Mouse (Mus musculus) hindbrain, embryonic 15.5 days (tissue): ENCODE results near the gene Nfia. TPM values are rescaled to one million over a fixed set of nuclear protein-coding genes. Genes with fewer than 3 reads are reported as not detected.

Experiments
- ATAC-seq: fragments of 200-750 bp; cut with Nextera tagmentation; 2 replicates; pipeline ENCODE4 v1.8.0; 2017; ENCODE audit warnings: low read depth, moderate number of reproducible peaks, moderate TSS enrichment; ENCODE audit not compliant: low FRiP score
- H3K27ac ChIP-seq: fragments of 300-500 bp; sonication (generic); replicated peaks from 2 replicates; pipeline ENCODE4 v1.5.1; 2015; ENCODE audit warnings: mild to moderate bottlenecking, inconsistent platforms
- H3K27me3 ChIP-seq: fragments of 300-500 bp; sonication (generic); 2 replicates; pipeline ENCODE4 v1.6.1; 2015; ENCODE audit warnings: control low read depth, inconsistent platforms
- H3K36me3 ChIP-seq: fragments of 300-500 bp; sonication (generic); 2 replicates; pipeline ENCODE4 v1.6.1; 2015; ENCODE audit warnings: control low read depth, inconsistent platforms
- H3K4me1 ChIP-seq: fragments of 300-500 bp; sonication (generic); replicated peaks from 2 replicates; pipeline ENCODE4 v1.6.1; 2015; ENCODE audit warnings: control low read depth, inconsistent platforms
- H3K4me2 ChIP-seq: fragments of 300-500 bp; sonication (generic); 2 replicates; pipeline ENCODE4 v1.6.1; 2015; ENCODE audit warnings: moderate library complexity, mild to moderate bottlenecking, inconsistent platforms
- H3K4me3 ChIP-seq: fragments of 300-500 bp; sonication (generic); 2 replicates; pipeline ENCODE4 v1.5.1; 2015; ENCODE audit warnings: mild to moderate bottlenecking, inconsistent platforms
- H3K9ac ChIP-seq: fragments of 300-500 bp; sonication (generic); 2 replicates; pipeline ENCODE4 v1.6.1; 2015; ENCODE audit warnings: inconsistent platforms
- H3K9me3 ChIP-seq: fragments of 300-500 bp; sonication (generic); 2 replicates; pipeline ENCODE4 v1.6.1; 2016; ENCODE audit warnings: control low read depth, inconsistent platforms
- WGBS: fragments of 180-500 bp; shearing (Covaris S2); methylation state at CpG from one replicate; pipeline ENCODE4 v1.1.7; 2015; 5-methylcytosine and 5-hydroxymethylcytosine counted together
- polyA plus RNA-seq: library from polyadenylated mRNA; unstranded; fragments of >200 nt; fragmentation: Nextera tagmentation; extraction: Ambion mirVana; gene quantifications from 2 replicates; pipeline ENCODE4 v1.2.1, GENCODE M21; 2015

Gene Nfia
- polyA plus RNA-seq, 1 experiment from 2014 or later, result 47.1 TPM

GRCm38 (mm10) chr4:97821556-97822251 lies 49.2 kb downstream of the Nfia start:
- Histone ChIP-seq H3K27me3 (no peaks in the 10 kb centered on the region), H3K9me3 (no peaks in the 10 kb centered on the region), H3K27ac (no peak overlapping the region), H3K4me1 (peaks cover 26% of the 10 kb centered on the region), H3K4me3 (no peak overlapping the region), H3K4me2 (no peak overlapping the region), H3K9ac (no peak overlapping the region), H3K36me3 (no peaks in the 10 kb centered on the region)
- no peak for ATAC-seq
- 88% methylated on average over 4 of the region's 4 CpGs for WGBS

- Histone ChIP-seq H3K27me3 (no peaks in the 10 kb centered on the region), H3K9me3 (no peaks in the 10 kb centered on the region), H3K4me1 (peaks cover 32% of the 10 kb centered on the region), H3K27ac (no peak overlapping the region), H3K9ac (no peak overlapping the region), H3K4me3 (no peak overlapping the region), H3K4me2 (no peak overlapping the region), H3K36me3 (no peaks in the 10 kb centered on the region)
- ATAC-seq, result no peak
- 78% methylated on average over 6 of the region's 6 CpGs for WGBS
Measured at GRCm38 (mm10) chr4:97823512-97823911, 51.0 kb downstream of the Nfia start.

- no peak for ATAC-seq
- H3K36me3 ChIP-seq, result no peaks in the 10 kb centered on the region
- no peak overlapping the region for H3K9ac ChIP-seq
- H3K4me3 ChIP-seq, result no peak overlapping the region
- peaks cover 33% of the 10 kb centered on the region for H3K4me1 ChIP-seq
- H3K27me3 ChIP-seq, result no peaks in the 10 kb centered on the region
- H3K9me3 ChIP-seq, result no peaks in the 10 kb centered on the region
- 55% methylated on average over 4 of the region's 4 CpGs for whole genome bisulfite sequencing
- no peak overlapping the region for H3K4me2 ChIP-seq
- H3K27ac ChIP-seq, result no peak overlapping the region
Measured at GRCm38 (mm10) chr4:97824451-97824850, 51.9 kb downstream of the Nfia start.

GRCm38 (mm10) chr4:97825432-97825831 lies 52.9 kb downstream of the Nfia start:
- Histone ChIP-seq H3K9ac (no peak overlapping the region), H3K27ac (no peak overlapping the region), H3K9me3 (no peaks in the 10 kb centered on the region), H3K36me3 (no peaks in the 10 kb centered on the region), H3K4me3 (no peak overlapping the region), H3K4me2 (no peak overlapping the region), H3K27me3 (no peaks in the 10 kb centered on the region), H3K4me1 (peaks cover 39% of the 10 kb centered on the region)
- 58% methylated on average over 4 of the region's 4 CpGs for WGBS
- no peak for ATAC-seq

GRCm38 (mm10) chr4:97825841-97826240 lies 53.3 kb downstream of the Nfia start:
- no peaks in the 10 kb centered on the region for H3K36me3 ChIP-seq
- 71% methylated on average over 4 of the region's 4 CpGs for WGBS

GRCm38 (mm10) chr4:97827115-97827514 lies 54.6 kb downstream of the Nfia start:
- Histone ChIP-seq H3K4me1 (peaks cover 44% of the 10 kb centered on the region), H3K27me3 (no peaks in the 10 kb centered on the region), H3K9me3 (no peaks in the 10 kb centered on the region), H3K4me2 (no peak overlapping the region), H3K36me3 (no peaks in the 10 kb centered on the region), H3K9ac (no peak overlapping the region), H3K27ac (no peak overlapping the region), H3K4me3 (no peak overlapping the region)
- ATAC-seq, result no peak
- 60% methylated on average over 6 of the region's 6 CpGs for WGBS

More at GRCm38 (mm10) chr4:97825841-97826240, 53.3 kb downstream of the Nfia start:
- ATAC-seq, result no peak
- Histone ChIP-seq H3K4me3 (no peak overlapping the region), H3K4me1 (peaks cover 43% of the 10 kb centered on the region), H3K4me2 (no peak overlapping the region), H3K27ac (no peak overlapping the region), H3K9ac (no peak overlapping the region), H3K9me3 (no peaks in the 10 kb centered on the region), H3K27me3 (no peaks in the 10 kb centered on the region)

- Histone ChIP-seq H3K4me3 (no peak overlapping the region), H3K36me3 (no peaks in the 10 kb centered on the region), H3K9ac (no peak overlapping the region), H3K4me1 (peaks cover 39% of the 10 kb centered on the region), H3K9me3 (no peaks in the 10 kb centered on the region), H3K27ac (no peak overlapping the region), H3K27me3 (no peaks in the 10 kb centered on the region), H3K4me2 (no peak overlapping the region)
- ATAC-seq, result no peak
- 31% methylated on average over 1 of the region's 1 CpGs for WGBS
Measured at GRCm38 (mm10) chr4:97828579-97828978, 56.0 kb downstream of the Nfia start.

- no peak for ATAC-seq
- Histone ChIP-seq H3K36me3 (no peaks in the 10 kb centered on the region), H3K4me1 (peaks cover 33% of the 10 kb centered on the region), H3K9me3 (no peaks in the 10 kb centered on the region), H3K27ac (no peak overlapping the region), H3K27me3 (no peaks in the 10 kb centered on the region), H3K9ac (no peak overlapping the region), H3K4me2 (no peak overlapping the region), H3K4me3 (no peak overlapping the region)
- 88% methylated on average over 11 of the region's 12 CpGs for WGBS
Measured at GRCm38 (mm10) chr4:97829336-97830050, 57.0 kb downstream of the Nfia start.

- Histone ChIP-seq H3K27ac (no peak overlapping the region), H3K4me2 (no peak overlapping the region), H3K4me1 (peaks cover 26% of the 10 kb centered on the region), H3K36me3 (no peaks in the 10 kb centered on the region), H3K9ac (no peak overlapping the region), H3K4me3 (no peak overlapping the region), H3K9me3 (no peaks in the 10 kb centered on the region), H3K27me3 (no peaks in the 10 kb centered on the region)
- 65% methylated on average over 6 of the region's 6 CpGs for WGBS
- no peak for ATAC-seq
Measured at GRCm38 (mm10) chr4:97830051-97830853, 57.7 kb downstream of the Nfia start.

- Histone ChIP-seq H3K4me2 (no peak overlapping the region), H3K4me1 (peaks cover 25% of the 10 kb centered on the region), H3K27me3 (no peaks in the 10 kb centered on the region), H3K9me3 (no peaks in the 10 kb centered on the region), H3K9ac (no peak overlapping the region), H3K36me3 (no peaks in the 10 kb centered on the region), H3K4me3 (no peak overlapping the region), H3K27ac (no peak overlapping the region)
- no peak for ATAC-seq
- 88% methylated on average over 16 of the region's 16 CpGs for WGBS
Measured at GRCm38 (mm10) chr4:97830935-97831608, 58.5 kb downstream of the Nfia start.

- H3K4me3 ChIP-seq, result no peak overlapping the region
- H3K9ac ChIP-seq, result no peak overlapping the region
- ATAC-seq, result no peak
- no peaks in the 10 kb centered on the region for H3K9me3 ChIP-seq
- H3K36me3 ChIP-seq, result no peaks in the 10 kb centered on the region
- no peak overlapping the region for H3K27ac ChIP-seq
- 89% methylated on average over 7 of the region's 7 CpGs for WGBS
- H3K4me2 ChIP-seq, result no peak overlapping the region
- no peaks in the 10 kb centered on the region for H3K27me3 ChIP-seq
- H3K4me1 ChIP-seq, result peaks cover 32% of the 10 kb centered on the region
Measured at GRCm38 (mm10) chr4:97831611-97832278, 59.2 kb downstream of the Nfia start.
